Mouse (Mus musculus) ES-Bruce4 (cell line): ENCODE results near the gene Hs3st3b1.

Source experiments
- CTCF ChIP-seq: IDR thresholded peaks from one replicate; pipeline ENCODE4 v1.8.1; 2011; ENCODE audit warnings: low read depth, low read length
- POLR2A ChIP-seq: IDR thresholded peaks from one replicate; pipeline ENCODE4 v1.8.1; 2011; ENCODE audit warnings: low read length; ENCODE audit not compliant: insufficient read depth

GRCm38 (mm10) chr11:63908500-63908899 lies 13.6 kb downstream of the Hs3st3b1 start:
- TF ChIP-seq CTCF, result no peak
- no peak for TF ChIP-seq POLR2A
